Mouse (Mus musculus): Measurements from ENCODE around the gene Cdc42. TPM values are rescaled to one million over a fixed set of nuclear protein-coding genes. Genes with fewer than 3 reads are reported as not detected.

The Cdc42 gene
- polyA plus RNA-seq, 1 experiment from 2014 or later, result 721 TPM

GRCm38 (mm10) chr4:137367275-137368088, 10.0 kb upstream of the Cdc42 start:
- Histone ChIP-seq H3K27me3 (no peaks in the 10 kb centered on the region), H3K9ac (no peak overlapping the region), H3K27ac (peak overlapping the region; percentile 14; the same call in 1 of the 2 replicates), H3K4me1 (peaks cover 24% of the 10 kb centered on the region), H3K9me3 (no peaks in the 10 kb centered on the region), H3K36me3 (no peaks in the 10 kb centered on the region), H3K4me2 (no peak overlapping the region), H3K4me3 (no peak overlapping the region)
- no peak for ATAC-seq (ENCODE audit: insufficient number of reproducible peaks, low FRiP score, low TSS enrichment, low read depth)
- WGBS, result 28% methylated on average over 5 of the region's 5 CpGs

GRCm38 (mm10) chr4:137366097-137366496, 8.6 kb upstream of the Cdc42 start:
- Histone ChIP-seq H3K27me3 (no peaks in the 10 kb centered on the region), H3K36me3 (no peaks in the 10 kb centered on the region), H3K4me3 (no peak overlapping the region), H3K4me2 (no peak overlapping the region), H3K9me3 (no peaks in the 10 kb centered on the region), H3K9ac (no peak overlapping the region), H3K4me1 (peaks cover 24% of the 10 kb centered on the region), H3K27ac (no peak overlapping the region)
- ATAC-seq (ENCODE audit: insufficient number of reproducible peaks, low FRiP score, low TSS enrichment, low read depth), result no peak
- 84% methylated on average over 4 of the region's 4 CpGs for WGBS

GRCm38 (mm10) chr4:137365356-137366062, 8.0 kb upstream of the Cdc42 start:
- WGBS, result 82% methylated on average over 19 of the region's 19 CpGs
- Histone ChIP-seq H3K4me3 (no peak overlapping the region), H3K27me3 (no peaks in the 10 kb centered on the region), H3K9ac (no peak overlapping the region), H3K27ac (no peak overlapping the region), H3K9me3 (no peaks in the 10 kb centered on the region), H3K36me3 (no peaks in the 10 kb centered on the region), H3K4me1 (peaks cover 23% of the 10 kb centered on the region), H3K4me2 (no peak overlapping the region)
- no peak for ATAC-seq (ENCODE audit: insufficient number of reproducible peaks, low FRiP score, low TSS enrichment, low read depth)

GRCm38 (mm10) chr4:137364826-137365225, 7.3 kb upstream of the Cdc42 start:
- no peak overlapping the region for H3K4me3 ChIP-seq
- H3K4me1 ChIP-seq, result peaks cover 17% of the 10 kb centered on the region
- no peaks in the 10 kb centered on the region for H3K27me3 ChIP-seq
- H3K4me2 ChIP-seq, result no peak overlapping the region
- H3K36me3 ChIP-seq, result no peaks in the 10 kb centered on the region
- ATAC-seq (ENCODE audit: insufficient number of reproducible peaks, low FRiP score, low TSS enrichment, low read depth), result no peak
- no peak overlapping the region for H3K9ac ChIP-seq
- no peaks in the 10 kb centered on the region for H3K9me3 ChIP-seq
- 81% methylated on average over 6 of the region's 6 CpGs for WGBS
- no peak overlapping the region for H3K27ac ChIP-seq

GRCm38 (mm10) chr4:137360996-137361395, 3.5 kb upstream of the Cdc42 start:
- WGBS, result 68% methylated on average over 3 of the region's 3 CpGs
- H3K9me3 ChIP-seq, result no peaks in the 10 kb centered on the region
- no peaks in the 10 kb centered on the region for H3K27me3 ChIP-seq
- no peak overlapping the region for H3K4me2 ChIP-seq
- H3K4me3 ChIP-seq, result no peak overlapping the region
- no peak overlapping the region for H3K9ac ChIP-seq
- no peak for ATAC-seq (ENCODE audit: insufficient number of reproducible peaks, low FRiP score, low TSS enrichment, low read depth)
- H3K36me3 ChIP-seq, result no peaks in the 10 kb centered on the region
- no peak overlapping the region for H3K27ac ChIP-seq
- H3K4me1 ChIP-seq, result 0 out of 2 replicates have a peak, but pooled peaks cover 5% of the 10 kb centered on the region

GRCm38 (mm10) chr4:137358291-137359002, 927 bp upstream of the Cdc42 start:
- Histone ChIP-seq H3K4me1 (peaks cover 12% of the 10 kb centered on the region; the same call in 1 of the 2 replicates), H3K4me2 (no peak overlapping the region), H3K27me3 (no peaks in the 10 kb centered on the region), H3K36me3 (no peaks in the 10 kb centered on the region), H3K9me3 (no peaks in the 10 kb centered on the region), H3K4me3 (no peak overlapping the region), H3K9ac (no peak overlapping the region), H3K27ac (no peak overlapping the region)
- no peak for ATAC-seq (ENCODE audit: insufficient number of reproducible peaks, low FRiP score, low TSS enrichment, low read depth)
- 56% methylated on average over 14 of the region's 14 CpGs for WGBS

DNA sequence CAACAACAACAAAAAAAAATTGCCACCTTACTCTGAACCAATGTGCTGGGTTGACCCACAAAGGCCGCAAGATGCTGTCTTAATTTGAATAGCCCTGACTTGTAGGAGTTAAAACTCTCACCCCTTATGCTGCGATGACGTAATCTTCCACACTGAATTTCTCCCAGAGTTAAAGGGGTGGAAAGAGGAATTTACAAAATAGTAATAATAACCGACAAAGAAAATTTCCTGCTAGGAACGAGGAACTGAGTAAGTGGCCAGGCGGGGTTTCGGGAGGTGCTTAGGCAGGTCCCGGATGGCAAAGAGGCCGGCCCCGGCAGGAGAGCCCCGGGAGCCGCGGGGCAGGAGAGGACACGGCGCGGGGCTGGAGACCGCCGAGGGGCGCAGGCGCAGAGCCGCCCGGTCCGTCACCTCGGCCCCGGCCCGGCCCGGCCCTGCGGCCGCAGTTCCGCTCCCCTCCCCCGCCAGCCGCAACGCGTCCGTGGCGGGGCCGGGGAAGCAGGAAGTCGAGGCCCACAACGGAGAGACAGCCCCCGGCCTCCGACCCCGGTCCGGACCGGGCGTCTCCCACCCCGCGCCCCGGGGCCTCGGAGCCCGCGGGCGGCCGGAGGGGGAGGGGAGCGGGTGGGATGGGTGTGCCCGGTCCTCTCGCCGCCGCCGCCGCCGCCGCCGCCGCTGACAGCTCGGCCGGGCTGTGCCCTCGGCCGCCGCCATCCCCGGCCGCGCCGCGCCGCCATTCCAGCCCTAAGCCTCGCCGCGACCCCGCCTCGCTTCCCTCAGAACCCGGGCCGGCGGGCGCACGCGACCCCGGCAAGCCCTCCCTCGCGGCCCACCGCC, 628 bp downstream of the Cdc42 start:
- Histone ChIP-seq H3K4me2 (peak overlapping the region; percentile 63), H3K9ac (peak overlapping the region; percentile 100), H3K4me3 (peak overlapping the region; percentile 94), H3K9me3 (no peaks in the 10 kb centered on the region), H3K36me3 (no peaks in the 10 kb centered on the region), H3K4me1 (peaks cover 18% of the 10 kb centered on the region), H3K27me3 (no peaks in the 10 kb centered on the region), H3K27ac (peak overlapping the region; percentile 97)
- ATAC-seq (ENCODE audit: insufficient number of reproducible peaks, low FRiP score, low TSS enrichment, low read depth), result peak; percentile 32
- WGBS, result 0% methylated on average over 26 of the region's 90 CpGs

GRCm38 (mm10) chr4:137350627-137351026, 6.9 kb downstream of the Cdc42 start:
- H3K27me3 ChIP-seq, result no peaks in the 10 kb centered on the region
- no peak overlapping the region for H3K27ac ChIP-seq
- H3K4me2 ChIP-seq, result no peak overlapping the region
- peaks cover 17% of the 10 kb centered on the region; the same call in 1 of the 2 replicates for H3K36me3 ChIP-seq
- H3K9me3 ChIP-seq, result no peaks in the 10 kb centered on the region
- no peak for ATAC-seq (ENCODE audit: insufficient number of reproducible peaks, low FRiP score, low TSS enrichment, low read depth)
- H3K4me1 ChIP-seq, result peaks cover 24% of the 10 kb centered on the region
- H3K9ac ChIP-seq, result no peak overlapping the region
- no peak overlapping the region for H3K4me3 ChIP-seq

GRCm38 (mm10) chr4:137345790-137346189, 11.7 kb downstream of the Cdc42 start:
- H3K9ac ChIP-seq, result no peak overlapping the region
- no peak overlapping the region for H3K4me3 ChIP-seq
- WGBS, result 98% methylated on average over 1 of the region's 1 CpGs
- no peak for ATAC-seq (ENCODE audit: insufficient number of reproducible peaks, low FRiP score, low TSS enrichment, low read depth)
- H3K27me3 ChIP-seq, result no peaks in the 10 kb centered on the region
- H3K9me3 ChIP-seq, result no peaks in the 10 kb centered on the region
- H3K4me1 ChIP-seq, result peaks cover 10% of the 10 kb centered on the region
- peaks cover 20% of the 10 kb centered on the region; the same call in 1 of the 2 replicates for H3K36me3 ChIP-seq
- H3K27ac ChIP-seq, result no peak overlapping the region
- no peak overlapping the region for H3K4me2 ChIP-seq

GRCm38 (mm10) chr4:137345112-137345511, 12.4 kb downstream of the Cdc42 start:
- H3K9me3 ChIP-seq, result no peaks in the 10 kb centered on the region

DNA sequence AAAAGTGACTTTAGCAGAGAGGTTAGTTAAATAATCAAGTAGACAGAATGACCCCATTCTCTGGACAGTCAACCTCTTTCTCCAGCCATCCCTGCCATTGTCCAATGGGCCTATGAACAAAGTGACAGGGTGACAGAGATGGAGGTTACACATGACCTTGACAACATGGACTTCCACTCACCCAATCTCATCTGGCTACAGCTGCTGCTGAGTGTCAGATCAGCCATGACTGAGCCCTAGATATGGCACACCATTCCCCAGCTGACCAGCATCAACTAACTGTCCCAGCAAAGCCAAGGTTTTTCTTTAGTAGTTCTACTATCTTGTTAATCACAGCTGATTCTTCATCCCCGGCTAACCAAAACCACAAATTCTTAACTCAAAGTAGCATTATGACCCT, 14.7 kb downstream of the Cdc42 start:
- Histone ChIP-seq H3K36me3 (peaks cover 15% of the 10 kb centered on the region; the same call in 1 of the 2 replicates), H3K27me3 (no peaks in the 10 kb centered on the region), H3K4me3 (no peak overlapping the region), H3K9ac (no peak overlapping the region), H3K4me1 (peaks cover 13% of the 10 kb centered on the region), H3K9me3 (no peaks in the 10 kb centered on the region), H3K4me2 (no peak overlapping the region), H3K27ac (no peak overlapping the region)
- no peak for ATAC-seq (ENCODE audit: insufficient number of reproducible peaks, low FRiP score, low TSS enrichment, low read depth)
- 92% methylated on average over 1 of the region's 1 CpGs for WGBS

More at GRCm38 (mm10) chr4:137345112-137345511, 12.4 kb downstream of the Cdc42 start:
- WGBS, result 88% methylated on average over 2 of the region's 2 CpGs
- no peak overlapping the region for H3K4me3 ChIP-seq
- H3K4me1 ChIP-seq, result peaks cover 10% of the 10 kb centered on the region
- ATAC-seq (ENCODE audit: insufficient number of reproducible peaks, low FRiP score, low TSS enrichment, low read depth), result no peak
- H3K4me2 ChIP-seq, result no peak overlapping the region
- H3K36me3 ChIP-seq, result peaks cover 15% of the 10 kb centered on the region; the same call in 1 of the 2 replicates
- H3K9ac ChIP-seq, result no peak overlapping the region
- H3K27ac ChIP-seq, result no peak overlapping the region
- no peaks in the 10 kb centered on the region for H3K27me3 ChIP-seq
